Mouse (Mus musculus) CH12.LX (cell line): ENCODE measurements at regions not wholly inside any gene's neighbourhood (a gene's known extent, or its start where the extent isn't known, plus 50 kb on each side); places are given as distances from the start of the nearest gene placed in this dataset.

Experiments used
- DNase-seq: peaks from one replicate; pipeline ENCODE4 v3.0.0-alpha.2; 2013; ENCODE audit errors: extremely low read depth
- H3K27ac ChIP-seq: 2 replicates; pipeline ENCODE4 v1.5.1; 2012; ENCODE audit warnings: low read depth, mild to moderate bottlenecking, control low read depth, moderate library complexity; ENCODE audit not compliant: insufficient read depth
- H3K27me3 ChIP-seq: replicated peaks from 2 replicates; pipeline ENCODE3; 2012; ENCODE audit warnings: inconsistent platforms
- H3K36me3 ChIP-seq, 2 experiments: replicated peaks in 1 of 2; 2 replicates each; pipeline versions ENCODE3 to v1.6.1; 2012; ENCODE audit warnings: inconsistent platforms in 1 of 2, low read length in 1 of 2, mild to moderate bottlenecking in 1 of 2, mixed read lengths in 1 of 2, moderate library complexity in 1 of 2; ENCODE audit not compliant: control insufficient read depth in 1 of 2, insufficient read depth in 1 of 2
- H3K4me1 ChIP-seq, 2 experiments: 2 replicates each; pipeline ENCODE4 v1.6.1; 2012; ENCODE audit warnings: inconsistent platforms in 1 of 2, moderate library complexity in 1 of 2; ENCODE audit not compliant: insufficient read depth in 2 of 2, control insufficient read depth in 1 of 2
- H3K4me2 ChIP-seq: 2 replicates; pipeline ENCODE4 v1.6.1; 2012; ENCODE audit warnings: low read depth, mild to moderate bottlenecking, control low read depth; ENCODE audit not compliant: poor library complexity, insufficient read depth, severe bottlenecking
- H3K4me3 ChIP-seq, 3 experiments: fragments of 150-350 bp in 1 of 3; sonication (generic) in 1 of 3; replicated peaks in 1 of 3; 2 replicates each; pipeline versions ENCODE3 to v1.5.1; 2011 to 2012; ENCODE audit warnings: low read depth in 2 of 3, low read length in 2 of 3, mild to moderate bottlenecking in 2 of 3, moderate library complexity in 2 of 3, control low read depth in 1 of 3, improper control_type of control experiment in 1 of 3, inconsistent platforms in 1 of 3, mixed read lengths in 1 of 3; ENCODE audit not compliant: poor library complexity in 1 of 3
- H3K79me2 ChIP-seq: replicated peaks from 2 replicates; pipeline ENCODE4 v1.6.1; 2012; ENCODE audit warnings: mild to moderate bottlenecking, moderate library complexity; ENCODE audit not compliant: control insufficient read depth, poor library complexity, insufficient read depth, severe bottlenecking; ENCODE audit errors: extremely low read depth
- H3K9ac ChIP-seq: 2 replicates; pipeline ENCODE4 v1.6.1; 2012; ENCODE audit warnings: low read depth, mild to moderate bottlenecking, control low read depth, moderate library complexity; ENCODE audit not compliant: insufficient read depth
- H3K9me3 ChIP-seq: replicated peaks from 2 replicates; pipeline ENCODE3; 2012; ENCODE audit warnings: low read length, inconsistent platforms, mixed read lengths
- BHLHE40 ChIP-seq: IDR thresholded peaks from 2 replicates; pipeline ENCODE4 v1.6.1; 2011; ENCODE audit warnings: mild to moderate bottlenecking, low read depth, low read length, improper control_type of control experiment
- CHD1 ChIP-seq: IDR thresholded peaks from 2 replicates; pipeline ENCODE4 v1.6.1; 2012; ENCODE audit warnings: low read depth, low read length, improper control_type of control experiment, inconsistent platforms
- CHD2 ChIP-seq: IDR thresholded peaks from 2 replicates; pipeline ENCODE4 v1.6.1; 2011; ENCODE audit warnings: low read length, improper control_type of control experiment
- CTCF ChIP-seq, 2 experiments: IDR thresholded peaks in 1 of 2; conservative IDR thresholded peaks in 1 of 2; 2 replicates each; pipeline ENCODE4 v1.5.1; 2011 to 2012; ENCODE audit warnings: low read depth in 2 of 2, low read length in 2 of 2, improper control_type of control experiment in 1 of 2, inconsistent platforms in 1 of 2, mild to moderate bottlenecking in 1 of 2, moderate library complexity in 1 of 2
- E2F4 ChIP-seq: IDR thresholded peaks from 2 replicates; pipeline ENCODE4 v1.6.1; 2011; ENCODE audit warnings: low read depth, low read length, improper control_type of control experiment; ENCODE audit not compliant: insufficient replicate concordance
- EP300 ChIP-seq: IDR thresholded peaks from 2 replicates; pipeline ENCODE4 v1.6.1; 2011; ENCODE audit warnings: low read length, improper control_type of control experiment
- HCFC1 ChIP-seq: IDR thresholded peaks from 2 replicates; pipeline ENCODE4 v1.6.1; 2012; ENCODE audit warnings: low read depth, mild to moderate bottlenecking, inconsistent platforms, low read length, improper control_type of control experiment
- IRF4 ChIP-seq: IDR thresholded peaks from 2 replicates; pipeline ENCODE4 v1.6.1; 2014; ENCODE audit warnings: low read depth, mild to moderate bottlenecking, inconsistent platforms, low read length, improper control_type of control experiment
- MAZ ChIP-seq: IDR thresholded peaks from 2 replicates; pipeline ENCODE4 v1.6.1; 2012; ENCODE audit warnings: low read depth, mild to moderate bottlenecking, inconsistent platforms, low read length, improper control_type of control experiment, moderate library complexity
- MXI1 ChIP-seq: IDR thresholded peaks from 2 replicates; pipeline ENCODE4 v1.6.1; 2011; ENCODE audit warnings: mild to moderate bottlenecking, low read depth, low read length, improper control_type of control experiment
- NELFE ChIP-seq: IDR thresholded peaks from 2 replicates; pipeline ENCODE4 v1.6.1; 2011; ENCODE audit warnings: low read depth, low read length, improper control_type of control experiment
- POLR2A ChIP-seq: IDR thresholded peaks from 2 replicates; pipeline ENCODE4 v1.6.1; 2011; ENCODE audit warnings: low read depth, mild to moderate bottlenecking, improper control_type of control experiment, low read length
- RAD21 ChIP-seq: IDR thresholded peaks from 2 replicates; pipeline ENCODE4 v1.6.1; 2011; ENCODE audit warnings: low read depth, mild to moderate bottlenecking, low read length, improper control_type of control experiment, moderate library complexity
- RCOR1 ChIP-seq: conservative IDR thresholded peaks from 2 replicates; pipeline ENCODE4 v1.6.1; 2012; ENCODE audit warnings: low read depth, mild to moderate bottlenecking, inconsistent platforms, low read length, improper control_type of control experiment
- SIN3A ChIP-seq: IDR thresholded peaks from 2 replicates; pipeline ENCODE4 v1.6.1; 2012; ENCODE audit warnings: low read length, improper control_type of control experiment, inconsistent platforms
- TBP ChIP-seq: conservative IDR thresholded peaks from 2 replicates; pipeline ENCODE4 v1.6.1; 2011; ENCODE audit warnings: low read depth, low read length, improper control_type of control experiment
- UBTF ChIP-seq: IDR thresholded peaks from 2 replicates; pipeline ENCODE4 v1.6.1; 2012; ENCODE audit warnings: low read depth, mild to moderate bottlenecking, inconsistent platforms, low read length, improper control_type of control experiment, moderate library complexity
- USF2 ChIP-seq: conservative IDR thresholded peaks from 2 replicates; pipeline ENCODE4 v1.6.1; 2011; ENCODE audit warnings: low read depth, low read length, improper control_type of control experiment
- ZC3H11A ChIP-seq: IDR thresholded peaks from 2 replicates; pipeline ENCODE4 v1.6.1; 2012; ENCODE audit warnings: low read depth, mild to moderate bottlenecking, inconsistent platforms, low read length, improper control_type of control experiment
- ZMIZ1 ChIP-seq: IDR thresholded peaks from 2 replicates; pipeline ENCODE4 v1.6.1; 2012; ENCODE audit warnings: low read depth, mild to moderate bottlenecking, inconsistent platforms, low read length, improper control_type of control experiment
- dilution Hi-C: fragments of 300-500 bp; cut with MboI; formaldehyde crosslinking; loops from 2 replicates; pipeline ENCODE4 v1.14.3; 2020; ENCODE audit warnings: low sequenced_read_pairs; ENCODE audit not compliant: extremely low pct_unique_long_range_greater_than_20kb, extremely low pct_ligation_motif_present
- in situ Hi-C: fragments of 300-500 bp; cut with MboI; formaldehyde crosslinking; loops from 3 replicates; pipeline ENCODE4 v1.14.3; 2019; ENCODE audit warnings: low sequenced_read_pairs, low pct_ligation_motif_present, low pct_unique_long_range_greater_than_20kb, mixed read lengths

- H3K27me3 ChIP-seq = no peaks in the 10 kb centered on the region
- TF ChIP-seq TBP (no peak), EP300 (no peak), MAZ (no peak), NELFE (no peak), CHD2 (no peak)
- H3K36me3 ChIP-seq = no peaks in the 10 kb centered on the region
- peaks cover 51% of the 10 kb centered on the region for H3K9me3 ChIP-seq
- no peak overlapping the region for H3K9ac ChIP-seq
- no peak for DNase-seq
- H3K4me2 ChIP-seq = no peak overlapping the region
- no peaks in the 10 kb centered on the region for H3K79me2 ChIP-seq
- no peak overlapping the region for H3K4me3 ChIP-seq
- dilution Hi-C loops (no loop called here), in situ Hi-C loops (no loop called here)
- H3K27ac ChIP-seq = no peak overlapping the region
- H3K4me1 ChIP-seq = no peaks in the 10 kb centered on the region
These were observed 239.6 kb upstream of the Zdhhc25 start for GRCm38 (mm10) chr15:88360375-88361035.

DNA sequence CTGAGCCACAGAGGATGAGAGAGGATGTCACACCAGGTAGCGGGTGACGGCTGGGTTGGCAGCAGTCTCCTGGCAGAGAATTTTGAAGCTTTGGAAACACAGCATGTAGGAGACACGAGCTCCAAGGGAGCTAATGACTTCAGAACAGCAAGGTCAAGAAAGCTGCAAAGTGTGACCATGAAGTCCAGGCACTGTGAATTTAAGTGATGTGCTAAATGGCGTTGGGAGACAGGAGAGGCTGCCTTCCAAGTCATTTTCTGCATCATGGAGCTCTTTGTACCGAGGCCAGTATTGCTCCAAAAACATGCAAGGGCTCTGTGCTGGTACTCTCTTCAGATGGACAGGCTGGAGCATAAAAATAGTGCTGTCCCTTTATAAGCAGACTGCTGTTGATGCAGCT, 238.8 kb upstream of the Zdhhc25 start:
- dilution Hi-C loops (no loop called here), in situ Hi-C loops (no loop called here)
- Histone ChIP-seq H3K9ac (no peak overlapping the region), H3K4me1 (no peaks in the 10 kb centered on the region), H3K27ac (no peak overlapping the region), H3K4me2 (no peak overlapping the region), H3K27me3 (no peaks in the 10 kb centered on the region), H3K9me3 (peaks cover 57% of the 10 kb centered on the region), H3K79me2 (no peaks in the 10 kb centered on the region), H3K36me3 (no peaks in the 10 kb centered on the region), H3K4me3 (no peak overlapping the region)
- no peak for DNase-seq
- no peak for TF ChIP-seq RAD21
- no peak for TF ChIP-seq BHLHE40
- TF ChIP-seq MXI1 = no peak
- no peak for TF ChIP-seq UBTF
- TF ChIP-seq POLR2A = no peak
- TF ChIP-seq CTCF (conservative IDR thresholded peaks at IDR 0.05 in 1 of 2, IDR thresholded peaks at IDR 0.05 in 1 of 2; ENCODE audit: low read depth in 2 of 2, low read length in 2 of 2) = no peak
- no peak for TF ChIP-seq IRF4
- no peak for TF ChIP-seq ZC3H11A
- TF ChIP-seq NELFE = no peak
- no peak for TF ChIP-seq USF2
- TF ChIP-seq SIN3A = no peak
- no peak for TF ChIP-seq E2F4
- TF ChIP-seq RCOR1 = no peak
- TF ChIP-seq ZMIZ1 = no peak
- TF ChIP-seq HCFC1 = no peak
- no peak for TF ChIP-seq CHD1
